Comparison of ENCODE assay signal across 14 mouse cellular contexts in the genomic region with DNA sequence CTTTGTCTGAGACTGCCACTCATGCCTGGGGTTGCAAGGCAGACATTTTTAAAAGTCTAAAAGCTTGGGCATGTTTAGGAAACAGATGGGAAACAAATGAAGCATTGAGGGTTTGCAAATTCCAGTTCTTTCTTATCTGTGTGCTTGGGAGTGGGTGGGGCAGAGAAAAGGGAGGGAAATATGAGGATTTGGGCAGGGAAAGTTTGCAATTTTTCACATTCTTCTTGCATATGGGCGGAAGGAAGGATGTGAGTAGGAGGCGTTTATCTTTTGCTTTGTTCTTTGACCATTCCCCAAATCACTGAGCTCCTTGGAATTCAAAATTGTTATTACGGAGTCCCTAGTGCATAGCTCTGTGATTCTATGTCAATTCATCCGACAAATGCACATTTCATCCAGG.
"Had no signal": no experiment of that assay in that cellular context is flagged by ENCODE, and none has a peak within 500 bp of the region (broad histone marks: within the 10 kb centered on the region; RNA-seq: fewer than 3 reads in every experiment).

No protein-coding gene starts in this region.

- DNase-seq: kidney, adult 18-20 months; kidney, postnatal 14 days; lung, adult 2 months; lung, postnatal 10 days; right cerebral cortex, adult 18-20 months; right cerebral cortex, postnatal 25 days; thymus, postnatal 4 days had no signal

- H3K27ac ChIP-seq: left cerebral cortex, adult 2 months; limb, embryonic 10.5 days; liver, embryonic 15.5 days; macrophage; neural tube, embryonic 13.5 days; stomach, postnatal 0 days had no signal

- H3K27me3 ChIP-seq: liver, embryonic 15.5 days; neural tube, embryonic 13.5 days had no signal

- H3K4me1 ChIP-seq: limb, embryonic 10.5 days; liver, embryonic 15.5 days had no signal

- H3K4me2 ChIP-seq: liver, embryonic 11.5 days; liver, embryonic 15.5 days; neural tube, embryonic 13.5 days had no signal

- H3K36me3 ChIP-seq: limb, embryonic 10.5 days; liver, embryonic 15.5 days; neural tube, embryonic 13.5 days had no signal

- H3K9ac ChIP-seq: liver, embryonic 15.5 days; neural tube, embryonic 13.5 days had no signal

- H3K4me3 ChIP-seq: left cerebral cortex, adult 2 months; limb, embryonic 10.5 days; liver, embryonic 15.5 days; neural tube, embryonic 13.5 days had no signal

- H3K9me3 ChIP-seq: limb, embryonic 10.5 days; liver, embryonic 15.5 days; neural tube, embryonic 13.5 days had no signal
